Mouse (Mus musculus): ENCODE results near the gene Mthfd1l. TPM values are rescaled to one million over a fixed set of nuclear protein-coding genes. Genes with fewer than 3 reads are reported as not detected.

Gene Mthfd1l
- total and polyA plus RNA-seq, 2 experiments from 2014 or later: 2.8 to 3.0 TPM

- Histone ChIP-seq H3K4me2 (ENCODE audit: low read depth, low read length) (no peak overlapping the region), H3K4me3 (ENCODE audit: low read depth, low read length) (no peak overlapping the region), H3K9me3 (replicated peaks; ENCODE audit: control insufficient read depth, low read length) (no peaks in the 10 kb centered on the region), H3K36me3 (replicated peaks; ENCODE audit: control insufficient read depth, insufficient read depth, low read length) (no peaks in the 10 kb centered on the region), H3K27ac (ENCODE audit: low read depth) (no peak overlapping the region), H3K4me1 (ENCODE audit: control insufficient read depth, insufficient read depth) (no peaks in the 10 kb centered on the region), H3K27me3 (ENCODE audit: control insufficient read depth, insufficient read depth, low read length) (no peaks in the 10 kb centered on the region), H3K9ac (replicated peaks; ENCODE audit: low read depth, low read length) (no peak overlapping the region)
- DNase-seq (ENCODE audit: low spot score): no peak
- no peak for ATAC-seq (ENCODE audit: insufficient read depth, low read depth)
- TF ChIP-seq EP300 (IDR thresholded peaks at IDR 0.05; ENCODE audit: low read depth) (no peak), CTCF (IDR thresholded peaks at IDR 0.05; ENCODE audit: low read depth) (no peak)
- WGBS: 67% methylated on average over 9 of the region's 9 CpGs
These were observed 60.8 kb downstream of the Mthfd1l start for GRCm38 (mm10) chr10:4033761-4034160.

- Histone ChIP-seq H3K9ac (replicated peaks; ENCODE audit: low read depth, low read length) (no peak overlapping the region), H3K9me3 (replicated peaks; ENCODE audit: control insufficient read depth, low read length) (no peaks in the 10 kb centered on the region), H3K27me3 (ENCODE audit: control insufficient read depth, insufficient read depth, low read length) (no peaks in the 10 kb centered on the region), H3K4me2 (ENCODE audit: low read depth, low read length) (no peak overlapping the region), H3K36me3 (replicated peaks; ENCODE audit: control insufficient read depth, insufficient read depth, low read length) (no peaks in the 10 kb centered on the region), H3K4me1 (ENCODE audit: control insufficient read depth, insufficient read depth) (no peaks in the 10 kb centered on the region), H3K4me3 (ENCODE audit: low read depth, low read length) (no peak overlapping the region), H3K27ac (ENCODE audit: low read depth) (no peak overlapping the region)
- WGBS: 91% methylated on average over 7 of the region's 7 CpGs
- ATAC-seq (ENCODE audit: insufficient read depth, low read depth) (no peak), DNase-seq (ENCODE audit: low spot score) (no peak)
- TF ChIP-seq EP300 (IDR thresholded peaks at IDR 0.05; ENCODE audit: low read depth) (no peak), CTCF (IDR thresholded peaks at IDR 0.05; ENCODE audit: low read depth) (no peak)
These were observed 63.6 kb downstream of the Mthfd1l start for GRCm38 (mm10) chr10:4036476-4036875.

GRCm38 (mm10) chr10:4037066-4037465 lies 64.1 kb downstream of the Mthfd1l start:
- WGBS: 45% methylated on average over 3 of the region's 3 CpGs
- ATAC-seq (ENCODE audit: insufficient read depth, low read depth) (no peak), DNase-seq (ENCODE audit: low spot score) (peak; percentile 16)
- Histone ChIP-seq H3K36me3 (replicated peaks; ENCODE audit: control insufficient read depth, insufficient read depth, low read length) (no peaks in the 10 kb centered on the region), H3K9ac (replicated peaks; ENCODE audit: low read depth, low read length) (no peak overlapping the region), H3K4me2 (ENCODE audit: low read depth, low read length) (no peak overlapping the region), H3K4me3 (ENCODE audit: low read depth, low read length) (no peak overlapping the region), H3K9me3 (replicated peaks; ENCODE audit: control insufficient read depth, low read length) (no peaks in the 10 kb centered on the region), H3K27me3 (ENCODE audit: control insufficient read depth, insufficient read depth, low read length) (no peaks in the 10 kb centered on the region), H3K4me1 (ENCODE audit: control insufficient read depth, insufficient read depth) (no peaks in the 10 kb centered on the region), H3K27ac (ENCODE audit: low read depth) (no peak overlapping the region)
- TF ChIP-seq CTCF (IDR thresholded peaks at IDR 0.05; ENCODE audit: low read depth) (peak; percentile 30; the same call in 1 of the 2 replicates), EP300 (IDR thresholded peaks at IDR 0.05; ENCODE audit: low read depth) (no peak)

- no peaks in the 10 kb centered on the region for H3K9me3 ChIP-seq (replicated peaks; ENCODE audit: control insufficient read depth, low read length)
- ATAC-seq (ENCODE audit: insufficient read depth, low read depth) (no peak), DNase-seq (ENCODE audit: low spot score) (no peak)
- H3K4me2 ChIP-seq (ENCODE audit: low read depth, low read length): no peak overlapping the region
- no peak overlapping the region for H3K4me3 ChIP-seq (ENCODE audit: low read depth, low read length)
- H3K4me1 ChIP-seq (ENCODE audit: control insufficient read depth, insufficient read depth): no peaks in the 10 kb centered on the region
- no peaks in the 10 kb centered on the region for H3K36me3 ChIP-seq (replicated peaks; ENCODE audit: control insufficient read depth, insufficient read depth, low read length)
- H3K27me3 ChIP-seq (ENCODE audit: control insufficient read depth, insufficient read depth, low read length): no peaks in the 10 kb centered on the region
- H3K27ac ChIP-seq (ENCODE audit: low read depth): no peak overlapping the region
- TF ChIP-seq EP300 (IDR thresholded peaks at IDR 0.05; ENCODE audit: low read depth) (no peak), CTCF (IDR thresholded peaks at IDR 0.05; ENCODE audit: low read depth) (no peak)
- H3K9ac ChIP-seq (replicated peaks; ENCODE audit: low read depth, low read length): no peak overlapping the region
- WGBS: 95% methylated on average over 11 of the region's 11 CpGs
These were observed 65.7 kb downstream of the Mthfd1l start for GRCm38 (mm10) chr10:4038576-4038975.

- Histone ChIP-seq H3K27ac (ENCODE audit: low read depth) (no peak overlapping the region), H3K4me2 (ENCODE audit: low read depth, low read length) (no peak overlapping the region), H3K4me3 (ENCODE audit: low read depth, low read length) (no peak overlapping the region), H3K4me1 (ENCODE audit: control insufficient read depth, insufficient read depth) (no peaks in the 10 kb centered on the region), H3K36me3 (replicated peaks; ENCODE audit: control insufficient read depth, insufficient read depth, low read length) (no peaks in the 10 kb centered on the region), H3K9me3 (replicated peaks; ENCODE audit: control insufficient read depth, low read length) (no peaks in the 10 kb centered on the region), H3K27me3 (ENCODE audit: control insufficient read depth, insufficient read depth, low read length) (no peaks in the 10 kb centered on the region), H3K9ac (replicated peaks; ENCODE audit: low read depth, low read length) (no peak overlapping the region)
- ATAC-seq (ENCODE audit: insufficient read depth, low read depth) (peak; percentile 49; the same call in 1 of the 2 replicates), DNase-seq (ENCODE audit: low spot score) (peak; percentile 48)
- 61% methylated on average over 9 of the region's 9 CpGs for WGBS
- peak; percentile 69 for TF ChIP-seq CTCF (IDR thresholded peaks at IDR 0.05; ENCODE audit: low read depth)
- no peak for TF ChIP-seq EP300 (IDR thresholded peaks at IDR 0.05; ENCODE audit: low read depth)
These were observed 68.8 kb downstream of the Mthfd1l start for GRCm38 (mm10) chr10:4041691-4042090.

GRCm38 (mm10) chr10:4044421-4044820 lies 71.5 kb downstream of the Mthfd1l start:
- Histone ChIP-seq H3K36me3 (replicated peaks; ENCODE audit: control insufficient read depth, insufficient read depth, low read length) (no peaks in the 10 kb centered on the region), H3K4me2 (ENCODE audit: low read depth, low read length) (no peak overlapping the region), H3K9ac (replicated peaks; ENCODE audit: low read depth, low read length) (no peak overlapping the region), H3K9me3 (replicated peaks; ENCODE audit: control insufficient read depth, low read length) (no peaks in the 10 kb centered on the region), H3K4me1 (ENCODE audit: control insufficient read depth, insufficient read depth) (no peaks in the 10 kb centered on the region), H3K4me3 (ENCODE audit: low read depth, low read length) (no peak overlapping the region), H3K27ac (ENCODE audit: low read depth) (no peak overlapping the region), H3K27me3 (ENCODE audit: control insufficient read depth, insufficient read depth, low read length) (no peaks in the 10 kb centered on the region)
- no peak for ATAC-seq (ENCODE audit: insufficient read depth, low read depth)
- 81% methylated on average over 7 of the region's 7 CpGs for WGBS
- no peak for DNase-seq (ENCODE audit: low spot score)
- no peak for TF ChIP-seq EP300 (IDR thresholded peaks at IDR 0.05; ENCODE audit: low read depth)
- TF ChIP-seq CTCF (IDR thresholded peaks at IDR 0.05; ENCODE audit: low read depth): no peak
